Mouse (Mus musculus): ENCODE results near the gene Mfn2. TPM values are rescaled to one million over a fixed set of nuclear protein-coding genes. Genes with fewer than 3 reads are reported as not detected.

Mfn2 gene
- 100 to 1,000 TPM; 119 to 236 (median 168) TPM for total RNA-seq (2022)

DNA sequence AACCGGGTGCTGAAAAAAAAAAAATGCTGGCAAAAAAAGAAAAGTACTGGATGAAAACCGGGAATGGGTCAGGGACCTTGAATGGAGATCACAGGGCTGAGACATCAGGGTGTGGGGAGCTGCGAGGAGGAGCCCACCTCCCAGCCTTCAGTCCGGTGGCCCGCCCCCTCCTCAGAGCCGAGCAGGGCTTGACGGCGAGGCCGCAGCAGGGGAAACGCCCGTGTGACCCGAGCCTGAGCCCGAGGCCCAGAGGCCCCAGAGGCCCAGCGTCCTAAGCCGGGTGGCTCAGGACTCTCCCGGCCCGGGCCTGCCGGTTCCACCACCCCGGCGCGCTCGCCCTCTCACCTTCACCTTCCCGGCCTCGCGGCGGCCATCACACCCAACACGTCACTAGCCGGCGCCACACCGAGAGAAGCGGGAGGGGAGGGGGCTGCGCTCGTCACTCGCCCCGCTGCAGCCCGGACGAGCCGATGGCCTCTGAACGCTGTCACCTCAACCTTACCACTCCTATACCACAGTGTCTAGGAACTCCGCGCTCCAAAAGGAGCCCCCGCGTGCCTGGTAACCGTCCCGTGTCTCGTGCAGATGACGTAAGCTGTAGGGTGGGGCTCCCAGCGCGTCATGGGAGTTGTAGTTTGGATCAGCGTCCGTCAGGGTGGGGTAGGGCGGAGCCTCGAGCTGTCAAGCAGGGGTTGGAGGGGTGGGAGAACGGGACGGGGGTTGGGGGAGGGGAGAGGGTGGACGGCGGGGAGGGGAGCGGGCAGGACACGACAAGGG, at the start of gene Mfn2:
TSS of gene Mfn2 (minus strand) at position 392 of the 777 bp plus-strand sequence.
- DNase-seq: peak; percentile 87

DNA sequence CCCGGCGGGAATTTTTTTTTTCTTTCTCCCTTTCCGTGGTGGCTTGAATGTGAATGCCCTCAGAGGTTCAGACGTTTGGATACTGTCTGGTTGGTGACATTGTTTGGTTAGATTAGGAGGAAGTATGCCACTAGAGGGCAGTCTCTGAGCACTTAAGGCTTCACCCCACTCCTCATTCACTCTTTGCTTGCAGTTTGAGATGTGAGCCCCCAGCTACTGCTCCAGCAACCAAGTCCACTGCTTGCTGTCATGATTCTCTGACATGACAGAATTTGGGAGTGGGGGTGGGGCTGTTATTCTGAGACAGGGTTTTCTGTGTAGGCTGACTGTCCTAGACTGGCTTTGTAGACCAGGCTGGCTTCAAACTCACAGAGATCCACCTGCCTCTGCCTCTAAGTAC, 49.1 kb upstream of the Mfn2 start:
- DNase-seq: no peak

DNA sequence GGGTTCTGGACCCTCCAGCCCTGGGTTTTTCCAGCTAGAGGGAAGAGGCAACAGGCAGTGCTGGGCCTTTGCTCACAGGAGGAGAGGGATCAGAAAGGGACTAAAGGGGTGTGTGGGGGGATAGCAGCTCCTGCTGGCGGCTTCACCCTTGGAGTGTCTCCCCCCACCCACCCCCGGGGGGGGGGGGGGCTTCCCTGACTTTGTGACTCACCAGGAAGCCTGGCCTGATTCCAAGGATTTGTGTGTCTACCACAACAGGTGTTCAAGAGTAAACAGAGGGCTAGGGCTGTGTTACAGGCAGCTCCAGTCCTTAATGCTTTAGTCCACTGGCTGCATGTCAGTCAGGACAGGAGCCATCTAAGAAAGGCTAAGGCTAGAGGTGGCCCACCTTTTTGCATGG, 43.0 kb upstream of the Mfn2 start:
- no peak for DNase-seq

DNA sequence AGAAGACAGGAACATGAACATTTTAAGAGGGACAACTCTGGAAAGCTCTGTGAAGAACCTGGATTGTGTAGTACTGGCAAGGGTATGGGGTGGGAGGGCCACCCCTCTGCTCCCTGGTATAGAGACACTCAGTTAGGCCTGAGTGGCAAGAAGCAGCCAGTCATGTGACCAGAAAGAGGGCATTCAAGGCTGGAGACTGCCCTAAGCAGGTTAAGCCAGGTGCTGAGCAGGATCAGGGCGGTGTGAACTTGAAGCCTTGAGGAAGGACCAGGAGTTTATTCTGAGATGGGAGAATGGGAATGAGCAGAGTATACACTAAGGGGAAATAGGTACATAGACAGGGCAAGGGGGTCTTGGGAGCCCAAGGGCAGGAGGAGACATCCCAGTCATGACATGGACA, 38.5 kb upstream of the Mfn2 start:
- no peak for DNase-seq

DNA sequence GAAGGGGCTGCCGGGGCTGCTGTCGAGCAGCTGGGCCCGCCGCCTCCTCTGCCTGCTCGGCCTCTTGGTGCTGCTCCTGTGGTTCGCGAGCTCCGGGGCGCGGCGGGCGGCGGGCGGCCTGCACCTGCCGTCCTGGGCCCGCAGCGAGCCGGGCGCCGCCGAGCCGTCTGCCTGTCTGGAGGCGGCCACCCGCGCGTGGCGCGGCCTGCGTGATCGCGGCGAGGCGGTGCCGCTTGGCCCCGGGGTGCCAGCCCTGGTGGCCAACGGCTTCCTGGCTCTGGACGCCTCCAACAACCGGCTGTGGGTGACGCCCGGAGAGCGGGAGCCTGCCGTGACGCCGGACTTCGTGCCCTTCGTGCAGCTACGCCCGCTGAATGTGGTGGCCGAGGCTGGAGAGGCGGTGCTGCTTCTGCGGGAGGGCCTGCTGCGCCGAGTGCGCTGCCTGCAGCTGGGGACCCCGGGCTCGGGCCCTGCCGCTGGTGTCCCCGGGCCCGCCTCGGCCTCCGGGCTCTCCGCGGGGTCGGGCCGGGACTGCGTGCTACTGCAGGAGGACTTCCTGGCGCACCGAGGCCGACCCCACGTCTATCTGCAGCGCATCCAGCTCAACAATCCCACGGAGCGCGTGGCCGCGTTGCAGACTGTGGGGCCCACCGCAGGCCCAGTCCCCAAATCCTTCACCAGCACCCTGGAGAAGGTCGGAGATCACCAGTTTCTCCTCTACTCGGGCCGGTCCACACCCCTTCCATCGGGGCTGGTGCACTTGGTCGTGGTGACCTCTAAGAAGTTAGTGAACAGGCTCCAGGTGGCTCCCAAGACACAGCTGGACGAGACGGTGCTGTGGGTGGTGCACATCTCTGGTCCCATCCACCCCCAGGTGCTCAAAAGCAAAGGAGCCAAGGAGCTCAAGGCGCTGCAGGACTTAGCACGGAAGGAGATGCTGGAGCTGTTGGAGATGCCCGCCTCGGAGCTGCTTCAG, 36.8 kb upstream of the Mfn2 start:
- no peak for DNase-seq

DNA sequence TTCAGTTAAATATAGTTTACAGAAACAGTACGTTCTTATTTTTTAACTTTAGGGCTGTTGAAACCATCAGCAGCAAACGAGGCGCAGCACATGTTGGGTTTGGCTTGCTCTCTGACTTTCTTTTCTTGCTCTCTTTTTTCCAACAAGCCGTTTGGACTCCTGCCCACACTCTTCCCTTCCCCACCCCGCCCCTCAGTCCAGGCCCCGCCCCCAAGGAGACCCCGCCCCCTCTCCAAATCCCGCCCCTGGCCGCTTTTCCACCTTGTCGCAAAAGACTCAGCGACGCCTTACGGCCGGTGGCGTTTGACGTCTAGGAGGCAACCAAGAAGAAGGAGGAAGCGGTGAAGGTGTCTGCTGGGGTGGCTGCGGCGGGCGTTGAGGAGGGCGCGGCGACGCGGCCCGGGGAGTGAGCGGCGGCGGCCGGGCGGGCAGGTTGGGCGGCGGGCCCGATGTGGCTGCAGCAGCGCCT, 36.1 kb upstream of the Mfn2 start, which contains the start of gene 2510039O18Rik:
TSS of gene 2510039O18Rik (plus strand) at position 320 of the 469 bp plus-strand sequence.
- peak; percentile 81 for DNase-seq

DNA sequence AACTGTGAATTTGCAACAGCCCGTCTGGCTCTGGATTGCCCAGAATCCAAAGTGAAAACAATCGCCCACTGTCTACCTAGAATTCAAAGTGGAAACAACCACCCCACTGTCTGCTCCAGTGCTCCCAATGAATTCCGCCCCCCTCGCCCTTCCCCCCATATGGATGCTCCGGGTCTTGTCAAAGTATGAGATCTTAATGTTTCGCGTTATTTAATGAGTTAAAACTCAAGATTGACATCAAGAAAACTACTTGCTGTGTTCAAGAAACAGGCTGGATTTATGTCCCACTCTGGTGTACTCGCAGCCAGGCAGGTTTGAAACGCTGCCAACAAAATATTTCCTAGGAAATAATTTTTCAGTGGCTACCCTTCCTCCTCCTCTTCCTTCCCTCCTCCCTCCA, 35.6 kb upstream of the Mfn2 start:
- DNase-seq: no peak

DNA sequence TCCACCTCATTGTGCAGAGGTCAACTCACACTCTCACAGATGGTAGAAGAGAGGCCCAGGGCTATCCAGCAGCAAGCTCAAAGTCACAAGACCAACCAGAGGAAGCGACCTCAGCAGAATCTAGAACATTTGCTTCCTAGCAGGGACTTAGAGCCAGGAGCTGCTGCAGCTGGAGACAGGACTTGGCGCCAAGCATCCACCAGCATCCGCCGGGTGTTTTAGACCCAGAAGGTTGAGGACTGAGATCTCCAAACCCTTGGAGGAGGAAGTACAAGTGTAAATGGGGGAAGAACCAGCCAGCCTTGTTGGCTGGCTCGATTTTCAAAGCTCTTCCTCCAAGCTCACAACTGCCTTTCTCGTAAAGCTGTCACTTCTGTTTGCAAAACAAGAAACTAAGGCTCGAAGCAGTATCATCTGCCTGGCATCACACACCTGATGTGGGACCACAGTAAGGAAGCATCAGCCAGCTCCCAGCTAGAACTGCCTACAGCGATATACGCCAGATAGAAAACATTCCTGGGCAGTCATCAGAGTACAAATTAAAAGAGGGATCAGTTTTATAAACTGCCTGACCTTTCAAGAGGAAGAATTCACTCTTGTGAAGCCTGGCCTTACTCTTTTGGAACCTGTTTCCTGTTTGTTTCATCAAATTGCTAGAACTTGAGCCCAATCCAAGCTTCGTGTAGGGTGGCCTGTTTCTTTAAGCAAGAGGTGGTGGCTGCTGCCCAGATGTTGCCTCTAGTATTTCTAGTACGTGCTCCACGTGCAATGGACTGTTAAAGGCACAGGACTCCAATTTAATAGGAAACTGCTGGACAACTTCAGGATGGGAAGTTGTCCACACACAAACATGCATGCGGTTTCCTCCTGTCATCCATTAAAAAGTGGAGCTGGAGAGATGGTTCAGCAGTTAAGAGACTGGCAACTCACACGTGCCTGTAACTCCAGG, 33.9 kb upstream of the Mfn2 start:
- DNase-seq: no peak

DNA sequence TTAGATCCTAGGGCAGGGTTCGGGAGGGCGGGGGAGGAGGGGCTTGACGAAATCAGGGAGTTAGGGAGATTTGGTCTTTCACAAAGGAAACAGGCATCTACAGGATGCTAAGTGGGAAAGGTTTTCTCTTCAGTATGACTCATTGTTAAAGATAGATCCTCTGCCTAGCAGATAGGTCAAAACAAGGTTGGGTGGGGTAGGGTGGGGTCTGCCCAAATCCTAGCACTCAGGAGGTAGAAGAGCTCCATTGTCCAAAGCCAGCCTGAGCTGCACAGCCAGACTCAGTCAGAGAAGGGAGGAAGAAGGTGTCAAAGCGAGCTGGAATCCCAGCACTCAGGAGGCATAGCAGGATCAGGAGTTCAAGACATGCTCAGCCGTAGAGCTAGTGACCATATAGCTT, 33.0 kb upstream of the Mfn2 start:
- no peak for DNase-seq

DNA sequence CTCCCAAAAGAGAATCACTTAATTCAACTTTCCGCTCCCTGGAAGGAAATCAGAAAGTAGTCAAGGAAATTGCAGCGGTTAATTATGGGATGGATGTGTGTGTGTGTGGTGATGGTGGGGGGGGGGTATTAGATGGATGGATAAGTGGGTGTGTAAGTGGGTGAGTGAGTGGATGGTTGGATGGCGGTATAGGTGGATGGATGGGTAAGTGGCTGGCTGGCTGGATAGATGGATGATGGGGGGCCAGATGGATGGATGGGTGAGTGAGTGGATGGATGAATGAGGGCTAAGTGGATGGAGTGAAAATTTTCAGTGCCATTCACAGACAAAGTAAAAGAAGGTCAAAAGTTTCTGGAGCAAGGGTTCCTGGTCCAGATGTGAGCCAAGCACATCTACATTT, 32.5 kb upstream of the Mfn2 start:
- DNase-seq: no peak

DNA sequence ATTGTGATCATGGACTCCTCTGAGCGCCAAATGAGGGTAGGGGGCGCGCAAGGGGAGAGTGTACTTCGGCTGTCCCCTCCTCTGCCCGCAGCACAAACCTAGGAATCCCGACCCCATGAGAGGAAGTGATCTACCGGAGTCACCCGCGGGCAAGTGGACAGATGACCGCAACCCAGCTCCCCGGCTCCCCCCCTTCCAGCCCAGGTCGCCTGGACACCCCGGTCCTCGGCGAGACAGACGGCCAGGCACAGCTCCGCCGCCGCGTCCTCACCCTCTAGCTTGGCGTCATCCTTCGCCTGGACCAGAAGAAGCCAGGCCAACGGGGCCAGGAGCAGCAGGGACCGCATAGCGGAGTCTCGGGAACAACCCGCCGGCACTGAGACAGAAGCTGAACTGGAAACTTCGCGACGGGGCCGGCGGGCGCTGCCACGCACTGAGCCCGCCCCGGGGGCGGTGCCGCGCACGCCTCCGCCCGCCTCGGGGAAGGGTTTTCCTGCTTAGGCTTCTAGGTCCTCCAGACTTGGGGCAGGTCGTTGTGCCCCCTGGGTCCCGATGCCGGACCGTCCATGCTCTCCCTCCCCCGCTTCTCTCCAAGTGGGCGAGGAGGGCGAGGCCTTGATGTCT, 31.9 kb upstream of the Mfn2 start, which contains the start of gene Plod1:
TSS of gene Plod1 (minus strand) at position 437 of the 624 bp plus-strand sequence.
- DNase-seq: peak; percentile 80

DNA sequence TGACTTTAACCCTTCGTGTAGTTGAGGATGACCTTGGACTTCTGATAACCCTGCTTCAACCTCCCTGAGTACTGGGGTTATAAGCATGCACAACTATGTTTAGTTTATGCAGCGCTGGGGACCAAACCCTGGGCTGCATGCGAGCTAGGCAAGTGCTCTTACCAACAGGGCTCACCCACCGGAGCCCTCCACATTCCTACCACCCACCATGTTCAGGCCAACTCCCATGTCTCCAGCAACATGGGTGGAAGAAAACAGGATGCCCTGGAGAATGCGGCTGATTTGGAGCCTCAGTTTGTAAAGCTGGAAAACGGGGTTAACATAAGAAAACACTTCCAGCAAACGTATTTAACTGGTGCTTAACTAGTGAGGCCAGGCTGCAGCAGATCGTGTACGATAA, 31.4 kb upstream of the Mfn2 start:
- no peak for DNase-seq

DNA sequence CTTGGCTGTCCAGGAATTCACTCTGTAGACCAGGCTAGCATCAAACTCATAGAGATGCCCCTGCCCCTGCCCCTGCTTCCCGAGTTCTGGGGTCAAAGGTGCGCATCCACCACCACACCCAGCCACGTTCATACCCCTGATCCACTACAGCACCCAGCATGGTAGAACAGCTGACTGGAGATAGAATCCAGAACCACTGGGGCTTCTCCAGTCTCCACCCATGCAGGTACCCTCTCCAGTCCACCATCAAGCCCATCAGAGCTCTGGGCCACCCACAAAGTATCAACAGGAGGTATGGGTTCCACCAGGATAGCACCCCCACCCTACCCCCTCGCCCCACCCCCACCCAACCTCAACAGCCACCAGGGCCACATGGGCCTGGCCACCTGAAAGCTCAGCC, 30.1 kb upstream of the Mfn2 start:
- DNase-seq: no peak

DNA sequence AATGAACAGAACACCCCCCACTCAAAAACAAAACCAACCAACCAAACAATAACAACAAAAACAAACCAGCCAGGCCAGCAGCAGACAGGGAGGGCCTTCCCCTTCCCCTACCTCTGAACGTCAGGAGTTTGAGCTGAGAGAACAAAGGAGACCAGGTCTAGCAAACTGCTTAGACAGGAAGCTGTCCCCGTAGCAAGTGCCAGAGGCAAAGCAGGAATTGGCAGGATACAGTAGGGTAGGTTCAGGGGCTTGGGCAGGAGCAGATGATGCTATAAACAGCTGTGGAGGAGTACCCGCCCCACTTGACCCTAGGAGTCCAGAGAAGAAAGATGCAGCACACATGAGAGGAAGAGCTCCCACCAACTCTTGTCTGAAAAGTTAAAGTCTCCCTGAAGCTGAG, 29.6 kb upstream of the Mfn2 start:
- DNase-seq: no peak

DNA sequence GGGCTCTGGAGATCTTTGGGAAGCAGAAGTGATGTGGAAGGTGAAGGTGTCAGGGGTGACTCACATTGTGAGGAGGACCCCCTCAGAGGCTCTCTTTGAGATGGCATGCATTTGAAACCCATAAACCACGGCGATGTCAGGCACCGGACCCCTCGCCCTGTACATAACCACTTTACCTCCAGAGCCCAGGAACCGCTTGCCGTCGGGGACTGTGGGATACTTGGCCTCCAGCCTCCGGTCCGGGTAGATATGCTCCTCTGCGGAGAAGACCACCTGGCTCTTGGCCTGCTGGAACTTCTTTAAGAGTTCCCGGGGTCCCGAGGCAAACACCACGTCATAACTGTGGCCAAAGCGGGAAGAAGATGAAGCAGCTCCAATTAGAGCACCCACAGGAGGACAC, 26.4 kb upstream of the Mfn2 start:
- DNase-seq: no peak

DNA sequence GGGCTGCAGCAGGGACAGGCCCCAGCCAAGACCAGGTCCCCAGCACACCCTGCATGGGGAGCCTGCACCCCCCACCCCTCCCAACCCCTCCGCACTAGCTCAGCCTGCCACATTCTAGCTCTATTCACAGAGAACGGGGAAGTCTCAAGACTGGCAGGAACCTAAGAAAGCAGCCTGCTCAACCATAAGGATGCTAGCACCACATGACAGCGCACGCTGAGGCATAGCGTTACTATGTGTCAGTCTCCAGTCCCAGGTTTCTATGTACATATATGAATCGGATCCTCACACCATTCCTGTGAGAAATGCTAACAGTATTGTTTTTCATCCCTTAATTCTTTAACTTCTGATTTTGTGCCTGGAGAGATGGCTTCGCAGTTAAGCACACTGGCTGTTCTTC, 24.0 kb upstream of the Mfn2 start:
- no peak for DNase-seq

DNA sequence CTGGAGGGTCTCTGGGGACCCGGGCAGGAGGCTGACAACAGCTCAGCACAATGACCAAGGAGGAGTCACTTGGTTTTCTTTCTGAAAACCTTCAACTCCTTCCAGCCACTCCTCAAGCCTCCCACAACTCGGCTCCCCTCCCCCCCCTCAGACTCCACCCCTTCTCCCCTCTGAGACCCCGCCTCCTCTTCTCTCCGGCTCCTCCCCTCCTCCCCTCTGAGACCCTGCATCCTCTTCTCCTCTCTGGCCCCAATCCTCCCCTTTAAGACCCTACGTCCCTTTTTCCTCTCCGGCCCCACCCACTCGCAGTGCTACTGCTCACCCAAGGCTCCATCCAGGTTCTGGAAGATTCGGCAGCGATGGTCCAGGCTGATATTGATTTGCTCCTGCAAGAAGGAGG, 23.6 kb upstream of the Mfn2 start:
- DNase-seq: no peak

DNA sequence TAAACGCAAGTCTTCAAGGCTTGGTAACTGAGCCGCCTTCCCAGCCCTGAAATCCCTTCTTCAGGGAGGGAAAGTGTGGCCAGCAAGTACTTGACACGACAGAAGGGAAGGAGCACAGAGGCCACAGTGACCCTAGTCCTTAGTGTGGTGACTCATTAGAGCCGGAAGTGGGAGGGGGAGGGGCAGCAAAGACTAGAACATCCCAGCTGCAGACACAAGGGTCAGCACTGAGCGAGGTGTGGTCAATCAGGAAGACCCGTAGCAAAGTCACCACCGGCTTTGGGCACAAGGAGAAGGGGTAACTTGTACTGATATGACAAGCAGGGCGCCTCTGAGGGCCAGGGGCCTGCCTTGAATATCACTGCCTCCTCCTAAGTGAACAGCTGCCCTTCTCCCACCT, 23.2 kb upstream of the Mfn2 start:
- DNase-seq: no peak

DNA sequence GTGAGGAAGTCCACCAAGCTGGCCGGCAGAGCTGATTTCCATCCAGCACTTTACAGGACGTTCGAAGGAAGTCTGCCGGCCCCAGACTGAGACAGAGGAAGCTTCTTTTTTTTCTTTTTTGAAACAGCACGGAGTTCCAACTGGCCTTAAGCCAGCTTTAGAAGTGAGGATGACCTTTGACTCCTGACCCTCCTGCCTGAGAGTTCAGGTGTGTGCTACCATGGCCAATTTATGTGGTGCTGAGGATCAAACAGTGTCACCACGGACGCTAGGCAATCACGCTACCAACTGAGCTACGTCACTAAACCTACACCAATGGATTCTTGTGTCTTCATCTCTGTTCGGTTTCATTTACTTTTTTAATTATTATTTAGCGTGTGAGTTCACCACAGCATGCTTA, 17.8 kb upstream of the Mfn2 start:
- no peak for DNase-seq

DNA sequence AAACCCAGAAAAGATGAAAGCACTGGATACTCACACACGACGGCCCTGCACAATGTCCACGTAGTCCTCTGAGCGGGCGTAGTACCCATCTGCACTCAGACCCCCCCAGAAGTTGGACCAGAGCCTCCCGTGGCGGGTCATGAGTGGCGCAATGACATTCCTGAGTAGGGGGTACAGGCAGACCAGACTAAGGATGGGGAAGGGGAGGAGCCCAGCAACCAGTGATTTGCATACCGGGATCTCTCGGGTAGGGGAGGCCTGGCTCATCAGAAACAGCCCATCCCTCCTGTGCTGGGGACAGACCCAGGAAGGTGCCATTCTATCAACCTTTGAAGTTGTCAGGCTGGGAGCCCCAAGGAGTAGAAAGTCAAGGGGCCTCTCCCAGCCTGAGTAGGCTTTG, 16.5 kb upstream of the Mfn2 start:
- no peak for DNase-seq

DNA sequence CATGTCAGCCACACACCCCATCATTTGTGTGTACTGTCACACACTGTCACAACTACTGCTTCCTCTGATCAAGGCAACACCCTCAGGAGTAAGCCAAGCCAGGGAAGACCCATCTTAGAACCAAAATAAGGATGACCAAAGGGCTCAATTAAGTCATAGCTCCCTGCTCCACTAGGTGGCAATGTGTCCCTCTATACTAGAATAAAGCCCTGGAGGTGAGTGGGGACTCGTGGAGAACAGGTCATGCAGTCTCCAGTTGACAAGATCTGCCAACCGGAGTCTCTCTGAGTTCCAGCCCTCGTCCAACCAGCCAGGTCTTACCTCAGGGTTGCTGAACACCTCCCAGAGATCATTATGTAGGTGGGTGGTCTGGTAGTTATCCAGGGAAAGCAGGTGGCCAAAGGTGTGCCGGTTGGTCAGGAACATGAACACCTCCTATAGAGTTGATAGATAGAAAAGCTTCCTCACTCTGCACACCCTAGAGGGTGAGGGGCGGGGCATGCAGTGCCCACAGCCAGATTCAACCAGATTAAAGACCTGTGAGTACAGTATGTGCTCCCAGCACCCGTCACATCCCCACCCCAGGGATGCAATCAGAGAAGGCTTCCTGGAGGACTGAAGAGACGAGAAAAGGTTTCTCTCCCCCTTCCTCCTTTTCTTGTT, 14.1 kb upstream of the Mfn2 start:
- no peak for DNase-seq

Data from adrenal gland, adult 8-10 months (tissue).